Mouse (Mus musculus): ENCODE data around the gene Rrbp1. TPM values are rescaled to one million over a fixed set of nuclear protein-coding genes. Genes with fewer than 3 reads are reported as not detected.
A peak's percentile ranks its signal among the peaks of the same experiment; 100 is the strongest.

Gene Rrbp1
- polyA plus RNA-seq, 1 experiment from 2014 or later, result 39.1 TPM

GRCm38 (mm10) chr2:143948416-143948815 lies 62.6 kb downstream of the Rrbp1 start:
- Histone ChIP-seq H3K9me3 (no peaks in the 10 kb centered on the region), H3K4me3 (replicated peaks) (no peak overlapping the region), H3K27me3 (no peaks in the 10 kb centered on the region), H3K4me2 (no peak overlapping the region), H3K27ac (no peak overlapping the region), H3K36me3 (replicated peaks) (peaks cover 98% of the 10 kb centered on the region), H3K4me1 (no peaks in the 10 kb centered on the region), H3K9ac (no peak overlapping the region)
- WGBS, result 93% methylated on average over 4 of the region's 4 CpGs
- ATAC-seq (ENCODE audit: low FRiP score), result no peak

GRCm38 (mm10) chr2:143947981-143948380 lies 63.1 kb downstream of the Rrbp1 start:
- H3K27ac ChIP-seq, result no peak overlapping the region
- ATAC-seq (ENCODE audit: low FRiP score), result no peak
- H3K4me1 ChIP-seq, result no peaks in the 10 kb centered on the region
- H3K36me3 ChIP-seq (replicated peaks), result peaks cover 97% of the 10 kb centered on the region
- H3K9ac ChIP-seq, result no peak overlapping the region
- 93% methylated on average over 3 of the region's 3 CpGs for WGBS
- no peaks in the 10 kb centered on the region for H3K9me3 ChIP-seq
- no peak overlapping the region for H3K4me2 ChIP-seq
- H3K27me3 ChIP-seq, result no peaks in the 10 kb centered on the region
- no peak overlapping the region for H3K4me3 ChIP-seq (replicated peaks)

GRCm38 (mm10) chr2:143946399-143946798 lies 64.7 kb downstream of the Rrbp1 start:
- Histone ChIP-seq H3K27me3 (no peaks in the 10 kb centered on the region), H3K27ac (no peak overlapping the region), H3K4me1 (no peaks in the 10 kb centered on the region), H3K9ac (no peak overlapping the region), H3K4me2 (no peak overlapping the region), H3K36me3 (replicated peaks) (peaks cover 83% of the 10 kb centered on the region), H3K4me3 (replicated peaks) (no peak overlapping the region), H3K9me3 (no peaks in the 10 kb centered on the region)
- no peak for ATAC-seq (ENCODE audit: low FRiP score)
- WGBS, result 84% methylated on average over 2 of the region's 2 CpGs

- 92% methylated on average over 7 of the region's 7 CpGs for WGBS
- Histone ChIP-seq H3K9me3 (no peaks in the 10 kb centered on the region), H3K4me3 (replicated peaks) (no peak overlapping the region), H3K27ac (no peak overlapping the region), H3K36me3 (replicated peaks) (peaks cover 84% of the 10 kb centered on the region), H3K4me1 (no peaks in the 10 kb centered on the region), H3K27me3 (no peaks in the 10 kb centered on the region), H3K4me2 (no peak overlapping the region), H3K9ac (no peak overlapping the region)
- 0 out of 2 replicates have a peak, but pooled peaks have one; percentile 12 for ATAC-seq (ENCODE audit: low FRiP score)
Observed at GRCm38 (mm10) chr2:143945466-143946075, 65.5 kb downstream of the Rrbp1 start.

- Histone ChIP-seq H3K36me3 (replicated peaks) (peaks cover 85% of the 10 kb centered on the region), H3K27ac (no peak overlapping the region), H3K27me3 (no peaks in the 10 kb centered on the region), H3K4me3 (replicated peaks) (no peak overlapping the region), H3K9me3 (no peaks in the 10 kb centered on the region), H3K4me1 (no peaks in the 10 kb centered on the region), H3K4me2 (no peak overlapping the region), H3K9ac (no peak overlapping the region)
- ATAC-seq (ENCODE audit: low FRiP score), result no peak
- WGBS, result 89% methylated on average over 3 of the region's 3 CpGs
Observed at GRCm38 (mm10) chr2:143944796-143945195, 66.3 kb downstream of the Rrbp1 start.

GRCm38 (mm10) chr2:143940406-143940805 lies 70.7 kb downstream of the Rrbp1 start:
- Histone ChIP-seq H3K4me1 (no peaks in the 10 kb centered on the region), H3K36me3 (replicated peaks) (peaks cover 44% of the 10 kb centered on the region), H3K9me3 (no peaks in the 10 kb centered on the region), H3K4me3 (replicated peaks) (no peak overlapping the region), H3K4me2 (no peak overlapping the region), H3K27me3 (no peaks in the 10 kb centered on the region), H3K27ac (no peak overlapping the region), H3K9ac (no peak overlapping the region)
- ATAC-seq (ENCODE audit: low FRiP score), result no peak
- WGBS, result 94% methylated on average over 5 of the region's 5 CpGs

- no peaks in the 10 kb centered on the region for H3K9me3 ChIP-seq
- WGBS, result 81% methylated on average over 2 of the region's 2 CpGs
- H3K36me3 ChIP-seq (replicated peaks), result peaks cover 20% of the 10 kb centered on the region
- no peak overlapping the region for H3K4me3 ChIP-seq (replicated peaks)
- H3K27ac ChIP-seq, result no peak overlapping the region
- no peak overlapping the region for H3K4me2 ChIP-seq
- no peaks in the 10 kb centered on the region for H3K4me1 ChIP-seq
- ATAC-seq (ENCODE audit: low FRiP score), result no peak
- H3K27me3 ChIP-seq, result no peaks in the 10 kb centered on the region
- no peak overlapping the region for H3K9ac ChIP-seq
Observed at GRCm38 (mm10) chr2:143937861-143938260, 73.2 kb downstream of the Rrbp1 start.

- H3K4me2 ChIP-seq, result no peak overlapping the region
- no peak overlapping the region for H3K4me3 ChIP-seq (replicated peaks)
- no peaks in the 10 kb centered on the region; the same call in 1 of the 2 replicates for H3K36me3 ChIP-seq (replicated peaks)
- WGBS, result 94% methylated on average over 8 of the region's 8 CpGs
- no peak overlapping the region for H3K9ac ChIP-seq
- no peak overlapping the region for H3K27ac ChIP-seq
- no peaks in the 10 kb centered on the region for H3K9me3 ChIP-seq
- no peak for ATAC-seq (ENCODE audit: low FRiP score)
- H3K4me1 ChIP-seq, result peaks cover 6% of the 10 kb centered on the region
- no peaks in the 10 kb centered on the region for H3K27me3 ChIP-seq
Observed at GRCm38 (mm10) chr2:143934439-143934838, 76.6 kb downstream of the Rrbp1 start.

GRCm38 (mm10) chr2:143933516-143933915 lies 77.5 kb downstream of the Rrbp1 start:
- peaks cover 9% of the 10 kb centered on the region for H3K4me1 ChIP-seq
- H3K27ac ChIP-seq, result no peak overlapping the region
- no peak overlapping the region for H3K9ac ChIP-seq
- H3K4me3 ChIP-seq (replicated peaks), result no peak overlapping the region
- H3K27me3 ChIP-seq, result no peaks in the 10 kb centered on the region
- no peak for ATAC-seq (ENCODE audit: low FRiP score)
- H3K36me3 ChIP-seq (replicated peaks), result no peaks in the 10 kb centered on the region
- WGBS, result 91% methylated on average over 5 of the region's 5 CpGs
- H3K4me2 ChIP-seq, result no peak overlapping the region
- no peaks in the 10 kb centered on the region for H3K9me3 ChIP-seq

GRCm38 (mm10) chr2:143932340-143932873 lies 78.7 kb downstream of the Rrbp1 start:
- H3K9me3 ChIP-seq, result no peaks in the 10 kb centered on the region
- no peaks in the 10 kb centered on the region for H3K36me3 ChIP-seq (replicated peaks)
- ATAC-seq (ENCODE audit: low FRiP score), result no peak
- no peak overlapping the region for H3K4me2 ChIP-seq
- no peaks in the 10 kb centered on the region for H3K27me3 ChIP-seq
- no peak overlapping the region for H3K4me3 ChIP-seq (replicated peaks)
- H3K27ac ChIP-seq, result no peak overlapping the region
- H3K9ac ChIP-seq, result no peak overlapping the region
- H3K4me1 ChIP-seq, result peaks cover 9% of the 10 kb centered on the region
- 87% methylated on average over 12 of the region's 12 CpGs for WGBS

- Histone ChIP-seq H3K36me3 (replicated peaks) (no peaks in the 10 kb centered on the region), H3K27ac (0 out of 2 replicates have a peak overlapping the region, but pooled peaks have one; percentile 42), H3K4me1 (peaks cover 9% of the 10 kb centered on the region), H3K9me3 (no peaks in the 10 kb centered on the region), H3K4me3 (replicated peaks) (no peak overlapping the region), H3K27me3 (no peaks in the 10 kb centered on the region), H3K9ac (no peak overlapping the region), H3K4me2 (no peak overlapping the region)
- 72% methylated on average over 3 of the region's 3 CpGs for WGBS
- ATAC-seq (ENCODE audit: low FRiP score), result no peak
Observed at GRCm38 (mm10) chr2:143929607-143930311, 81.3 kb downstream of the Rrbp1 start.

- H3K36me3 ChIP-seq (replicated peaks), result no peaks in the 10 kb centered on the region
- no peak overlapping the region for H3K4me2 ChIP-seq
- ATAC-seq (ENCODE audit: low FRiP score), result no peak
- 85% methylated on average over 6 of the region's 6 CpGs for WGBS
- H3K4me3 ChIP-seq (replicated peaks), result no peak overlapping the region
- H3K4me1 ChIP-seq, result peaks cover 11% of the 10 kb centered on the region
- no peaks in the 10 kb centered on the region for H3K9me3 ChIP-seq
- H3K9ac ChIP-seq, result no peak overlapping the region
- H3K27me3 ChIP-seq, result no peaks in the 10 kb centered on the region
- no peak overlapping the region for H3K27ac ChIP-seq
Observed at GRCm38 (mm10) chr2:143925826-143926225, 85.2 kb downstream of the Rrbp1 start.

- 82% methylated on average over 7 of the region's 7 CpGs for WGBS
Observed at GRCm38 (mm10) chr2:143924085-143924484, 87.0 kb downstream of the Rrbp1 start.

More at GRCm38 (mm10) chr2:143924085-143924484, 87.0 kb downstream of the Rrbp1 start:
- H3K27me3 ChIP-seq, result no peaks in the 10 kb centered on the region
- H3K9ac ChIP-seq, result no peak overlapping the region
- H3K4me1 ChIP-seq, result peaks cover 4% of the 10 kb centered on the region
- H3K27ac ChIP-seq, result no peak overlapping the region
- H3K4me3 ChIP-seq (replicated peaks), result no peak overlapping the region
- no peak for ATAC-seq (ENCODE audit: low FRiP score)
- no peaks in the 10 kb centered on the region for H3K9me3 ChIP-seq
- H3K36me3 ChIP-seq (replicated peaks), result no peaks in the 10 kb centered on the region
- H3K4me2 ChIP-seq, result no peak overlapping the region

All from forebrain, embryonic 12.5 days (tissue).